In the genomic region with DNA sequence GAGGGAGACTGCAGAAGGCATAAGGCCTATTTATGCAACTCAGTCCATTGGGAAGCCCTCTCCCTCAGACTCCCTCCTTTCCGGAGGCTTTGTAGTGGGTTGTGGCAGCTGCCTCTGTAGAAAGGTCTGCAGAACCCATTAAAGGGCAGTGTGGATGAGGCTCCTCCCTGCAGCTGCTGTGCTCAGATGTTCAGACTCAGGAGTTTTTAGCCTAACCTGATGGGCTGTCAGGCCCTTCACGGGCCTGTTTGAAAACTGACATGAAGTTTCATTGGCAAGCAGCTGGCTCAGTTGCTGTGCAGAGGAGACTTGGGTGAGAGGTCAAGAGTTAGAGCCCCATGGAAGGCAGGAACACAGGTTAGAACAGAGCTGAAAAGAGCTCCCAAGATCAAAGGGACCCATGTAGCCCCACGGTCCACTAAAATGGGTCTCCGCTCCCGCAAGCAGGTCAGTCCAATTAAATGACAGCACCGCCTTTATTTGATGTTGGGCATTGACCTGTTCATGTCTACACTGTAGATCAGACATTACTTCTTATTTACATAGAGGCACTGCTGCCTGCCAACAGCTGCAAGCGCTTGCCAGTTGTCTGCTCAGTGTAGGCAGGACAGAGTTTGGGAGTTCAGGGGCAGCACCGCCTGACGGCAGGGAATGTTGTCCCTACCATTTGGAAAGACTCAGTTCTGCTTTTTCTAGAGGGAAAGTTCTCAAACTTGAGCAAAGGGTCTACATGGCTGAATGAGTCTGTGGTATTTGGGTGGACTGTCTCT, we compare ENCODE assay signal across 10 mouse cellular contexts. TPM values are rescaled to one million over a fixed set of nuclear protein-coding genes. Genes with fewer than 3 reads are reported as not detected.
DNase-seq lines count a peak whose midpoint lies in the region; ATAC-seq and TF ChIP-seq lines count a peak whose summit lies in the region.
"Had no signal": no experiment of that assay in that cellular context is flagged by ENCODE, and none has a peak within 500 bp of the region (broad histone marks: within the 10 kb centered on the region; RNA-seq: fewer than 3 reads in every experiment).

No protein-coding gene starts in this region.

- no peak for TF ChIP-seq CTCF in liver, adult 2 months (IDR thresholded peaks at IDR 0.05; ENCODE audit: low read depth, low read length)

- no peak for TF ChIP-seq POLR2A in liver, adult 2 months (IDR thresholded peaks at IDR 0.05; ENCODE audit: extremely low read depth, insufficient read depth, low read length)

- H3K4me3 ChIP-seq in liver, adult 2 months (ENCODE audit: insufficient read depth, low read depth, low read length) = no peak overlapping the region
- H3K4me3 ChIP-seq in liver, embryonic 12.5 days = no peak overlapping the region
- no peak overlapping the region for H3K4me3 ChIP-seq in hindbrain, embryonic 16.5 days (ENCODE audit: low read length)

- peak; percentile 34 for DNase-seq in adrenal gland, postnatal 10 days
- no peak for DNase-seq in adrenal gland, postnatal 4 days (ENCODE audit: low spot score in 2 of 2)
- DNase-seq in liver, adult 2 months (ENCODE audit: extremely low read depth, low read depth, low spot score) = peak; percentile 96
- peak; percentile 68 for DNase-seq in forelimb bud, embryonic 11.5 days (ENCODE audit: low read depth, low spot score)
- peak; percentile 11 for DNase-seq in thymus, postnatal 0 days (ENCODE audit: low spot score)
- DNase-seq: cerebellum, adult 9-11 months had no signal

- peak overlapping the region; percentile 78 for H3K27ac ChIP-seq in liver, adult 2 months (replicated peaks; ENCODE audit: insufficient read depth, low read depth, low read length)
- H3K27ac ChIP-seq in liver, embryonic 12.5 days = no peak overlapping the region
- H3K27ac ChIP-seq in hindbrain, embryonic 16.5 days (ENCODE audit: low read depth, low read length) = no peak overlapping the region

- no peak overlapping the region for H3K4me2 ChIP-seq in liver, embryonic 12.5 days
- no peak overlapping the region for H3K4me2 ChIP-seq in hindbrain, embryonic 16.5 days (ENCODE audit: low read length)

- no peaks in the 10 kb centered on the region for H3K79me2 ChIP-seq in liver, adult 2 months (ENCODE audit: control insufficient read depth, insufficient read depth, low read length)

- no peak for ATAC-seq in liver, embryonic 12.5 days
- no peak for ATAC-seq in megakaryocyte-erythroid progenitor cell, adult 5-6 weeks (replicated peaks; ENCODE audit: low FRiP score, low TSS enrichment, poor library complexity, severe bottlenecking)
- no peak for ATAC-seq in hindbrain, embryonic 16.5 days
- ATAC-seq: intestine, embryonic 16.5 days had no signal

- no peaks in the 10 kb centered on the region for H3K9me3 ChIP-seq in liver, embryonic 12.5 days (replicated peaks)
- H3K9me3 ChIP-seq in hindbrain, embryonic 16.5 days (ENCODE audit: control insufficient read depth, low read length) = peaks cover 3% of the 10 kb centered on the region; the same call in 1 of the 2 replicates

- no peak overlapping the region for H3K9ac ChIP-seq in liver, adult 2 months (ENCODE audit: low read depth, low read length)
- no peak overlapping the region for H3K9ac ChIP-seq in liver, embryonic 12.5 days
- H3K9ac ChIP-seq in hindbrain, embryonic 16.5 days (ENCODE audit: low read depth, low read length) = no peak overlapping the region

- peaks cover 11% of the 10 kb centered on the region; the same call in 1 of the 2 replicates for H3K4me1 ChIP-seq in liver, adult 2 months (ENCODE audit: control insufficient read depth, insufficient read depth, low read length)
- H3K4me1 ChIP-seq in liver, embryonic 12.5 days = no peaks in the 10 kb centered on the region
- H3K4me1 ChIP-seq in hindbrain, embryonic 16.5 days (ENCODE audit: control insufficient read depth, insufficient read depth, low read depth, low read length) = no peaks in the 10 kb centered on the region

- no peaks in the 10 kb centered on the region for H3K36me3 ChIP-seq in liver, adult 2 months (ENCODE audit: control insufficient read depth, insufficient read depth, low read length)
- no peaks in the 10 kb centered on the region for H3K36me3 ChIP-seq in liver, embryonic 12.5 days
- no peaks in the 10 kb centered on the region for H3K36me3 ChIP-seq in hindbrain, embryonic 16.5 days (ENCODE audit: control insufficient read depth, insufficient read depth, low read length)

- WGBS in liver, adult 2 months = 17% methylated on average over 9 of the region's 9 CpGs
- WGBS in liver, embryonic 12.5 days (ENCODE audit: insufficient replicate concordance) = 72% methylated on average over 9 of the region's 9 CpGs
- 84% methylated on average over 9 of the region's 9 CpGs for WGBS in hindbrain, embryonic 16.5 days

- no peaks in the 10 kb centered on the region for H3K27me3 ChIP-seq in liver, adult 2 months (ENCODE audit: control insufficient read depth, insufficient read depth, low read length)
- no peaks in the 10 kb centered on the region for H3K27me3 ChIP-seq in liver, embryonic 12.5 days (replicated peaks)
- no peaks in the 10 kb centered on the region for H3K27me3 ChIP-seq in hindbrain, embryonic 16.5 days (replicated peaks; ENCODE audit: control insufficient read depth, insufficient read depth, low read length)

RNA-seq across cellular contexts. Expression of gene Usp46, which starts 53.8 kb away (rescaled TPM):
- total RNA-seq in adrenal gland, postnatal 10 days (2021) = 10 to 100 TPM; 27.8 to 33.2 TPM
- total RNA-seq in adrenal gland, postnatal 4 days (2021) = 10 to 100 TPM; 42.6 to 45.0 TPM
- total RNA-seq in liver, adult 2 months (2014; rRNA removed) = 5.4 and 5.8 TPM in 2 replicates
- polyA plus RNA-seq in liver, adult 2 months (2012; rRNA removed) = 3.0 and 3.8 TPM in 2 replicates
- polyA plus RNA-seq in liver, embryonic 12.5 days (2016; fragmentation: Nextera tagmentation; extraction: Ambion mirVana) = 29.5 and 31.8 TPM in 2 replicates
- 3.9 and 4.5 TPM in 2 replicates for polyA plus RNA-seq in thymus, postnatal 0 days (2015; fragmentation: Nextera tagmentation; extraction: Ambion mirVana)
- total RNA-seq in megakaryocyte-erythroid progenitor cell, adult 5-6 weeks (2014; fragmentation: Nextera tagmentation) = 37.3 and 54.5 TPM in 2 replicates
- total RNA-seq in megakaryocyte-erythroid progenitor cell, adult 5-6 weeks (2017) = 28.0 and 41.4 TPM in 2 replicates
- 37.7 and 40.6 TPM in 2 replicates for polyA plus RNA-seq in hindbrain, embryonic 16.5 days (2015; fragmentation: Nextera tagmentation; extraction: Ambion mirVana)

Comparison
In these comparisons a context has a peak if more than half of its experiments do, and no peak if none do; other contexts are left out.
1. DNase-seq: peak in adrenal gland, postnatal 10 days (single experiment), liver, adult 2 months (single experiment), forelimb bud, embryonic 11.5 days (single experiment) and thymus, postnatal 0 days (single experiment); none in adrenal gland, postnatal 4 days (0 of 2).